In genomic region chr16:50519610-50520009, GRCm38 (mm10) we compare ENCODE assay signal across 29 mouse cellular contexts.
A peak's percentile ranks its signal among the peaks of the same experiment; 100 is the strongest.
DNase-seq lines count a peak whose midpoint lies in the region; ATAC-seq and TF ChIP-seq lines count a peak whose summit lies in the region.
"Had no signal": no experiment of that assay in that cellular context is flagged by ENCODE, and none has a peak within 500 bp of the region (broad histone marks: within the 10 kb centered on the region; RNA-seq: fewer than 3 reads in every experiment).

No protein-coding gene starts in this region.

- 73% methylated on average over 10 of the region's 10 CpGs for WGBS in heart, embryonic 10.5 days
- WGBS in lung, embryonic 14.5 days = 34% methylated on average over 10 of the region's 10 CpGs
- 35% methylated on average over 10 of the region's 10 CpGs for WGBS in lung, adult 2 months
- WGBS in stomach, embryonic 15.5 days = 41% methylated on average over 10 of the region's 10 CpGs
- WGBS in thymus, adult 2 months = 29% methylated on average over 10 of the region's 10 CpGs

- DNase-seq in heart, embryonic 10.5 days (ENCODE audit: low spot score) = no peak
- no peak for DNase-seq in heart, adult 8-10 months (ENCODE audit: low spot score)
- DNase-seq in lung, embryonic 14.5 days = no peak
- no peak for DNase-seq in lung, adult 2 months
- DNase-seq in ZHBTc4 (ENCODE audit: low read depth, low spot score) = peak; percentile 12
- no peak for DNase-seq in thymus, adult 2 months
- DNase-seq: adrenal gland, adult 8-10 months; cerebellum, adult 2 months; cerebellum, postnatal 25 days; embryo, embryonic 11 days; gastrocnemius, adult 2 months; heart, postnatal 14 days; kidney, adult 2 months; right cerebral cortex, postnatal 25 days; thymus, postnatal 14 days had no signal

- H3K9ac ChIP-seq in lung, embryonic 14.5 days = no peak overlapping the region
- H3K9ac ChIP-seq in stomach, embryonic 15.5 days = no peak overlapping the region
- H3K9ac ChIP-seq: embryonic facial prominence, embryonic 13.5 days; forebrain, embryonic 12.5 days; heart, embryonic 13.5 days; hindbrain, embryonic 12.5 days; limb, embryonic 15.5 days; liver, embryonic 14.5 days; midbrain, embryonic 12.5 days had no signal

- no peaks in the 10 kb centered on the region for H3K27me3 ChIP-seq in heart, embryonic 10.5 days (ENCODE audit: insufficient read depth, poor library complexity, severe bottlenecking)
- H3K27me3 ChIP-seq in lung, embryonic 14.5 days (ENCODE audit: insufficient read depth, low read length) = no peaks in the 10 kb centered on the region
- H3K27me3 ChIP-seq in stomach, embryonic 15.5 days (replicated peaks) = no peaks in the 10 kb centered on the region
- H3K27me3 ChIP-seq in thymus, adult 2 months (ENCODE audit: control insufficient read depth, insufficient read depth, low read length) = no peaks in the 10 kb centered on the region
- H3K27me3 ChIP-seq: embryonic facial prominence, embryonic 13.5 days; forebrain, embryonic 12.5 days; heart, embryonic 13.5 days; hindbrain, embryonic 12.5 days; limb, embryonic 15.5 days; midbrain, embryonic 12.5 days had no signal

- H3K36me3 ChIP-seq in heart, embryonic 10.5 days = no peaks in the 10 kb centered on the region
- no peaks in the 10 kb centered on the region for H3K36me3 ChIP-seq in lung, embryonic 14.5 days (ENCODE audit: insufficient read depth)
- no peaks in the 10 kb centered on the region for H3K36me3 ChIP-seq in stomach, embryonic 15.5 days
- no peaks in the 10 kb centered on the region for H3K36me3 ChIP-seq in thymus, adult 2 months (ENCODE audit: control insufficient read depth, insufficient read depth, low read length)
- H3K36me3 ChIP-seq: embryonic facial prominence, embryonic 13.5 days; forebrain, embryonic 12.5 days; G1E; heart, embryonic 13.5 days; hindbrain, embryonic 12.5 days; limb, embryonic 15.5 days; midbrain, embryonic 12.5 days had no signal

- H3K4me2 ChIP-seq in lung, embryonic 14.5 days = peak overlapping the region; percentile 15; the same call in 1 of the 2 replicates
- H3K4me2 ChIP-seq in stomach, embryonic 15.5 days = peak overlapping the region; percentile 30
- H3K4me2 ChIP-seq: embryonic facial prominence, embryonic 13.5 days; forebrain, embryonic 12.5 days; heart, embryonic 13.5 days; hindbrain, embryonic 12.5 days; limb, embryonic 15.5 days; midbrain, embryonic 12.5 days had no signal

- no peaks in the 10 kb centered on the region for H3K9me3 ChIP-seq in heart, embryonic 10.5 days
- no peaks in the 10 kb centered on the region for H3K9me3 ChIP-seq in lung, embryonic 14.5 days (ENCODE audit: low read depth, low read length)
- no peaks in the 10 kb centered on the region for H3K9me3 ChIP-seq in stomach, embryonic 15.5 days
- H3K9me3 ChIP-seq: embryonic facial prominence, embryonic 13.5 days; forebrain, embryonic 12.5 days; G1E; heart, embryonic 13.5 days; hindbrain, embryonic 12.5 days; limb, embryonic 15.5 days; midbrain, embryonic 12.5 days had no signal

- no peak overlapping the region for H3K4me3 ChIP-seq in heart, embryonic 10.5 days
- H3K4me3 ChIP-seq in lung, embryonic 14.5 days (ENCODE audit: low read depth, low read length) = no peak overlapping the region
- no peak overlapping the region for H3K4me3 ChIP-seq in lung, adult 2 months (replicated peaks; ENCODE audit: extremely low read depth, low read depth, low read length)
- H3K4me3 ChIP-seq in stomach, embryonic 15.5 days (replicated peaks) = no peak overlapping the region
- H3K4me3 ChIP-seq in thymus, adult 2 months (ENCODE audit: control insufficient read depth, insufficient read depth, low read length) = no peak overlapping the region
- H3K4me3 ChIP-seq: embryonic facial prominence, embryonic 13.5 days; erythroblast, embryonic 14.5 days; forebrain, embryonic 12.5 days; gastrocnemius, adult 2 months; heart, embryonic 13.5 days; hindbrain, embryonic 12.5 days; left cerebral cortex, adult 2 months; limb, embryonic 15.5 days; midbrain, embryonic 12.5 days had no signal

- peaks cover 12% of the 10 kb centered on the region; the same call in 1 of the 2 replicates for H3K4me1 ChIP-seq in heart, embryonic 10.5 days
- H3K4me1 ChIP-seq in lung, embryonic 14.5 days (ENCODE audit: insufficient read depth) = no peaks in the 10 kb centered on the region
- no peaks in the 10 kb centered on the region for H3K4me1 ChIP-seq in lung, adult 2 months (ENCODE audit: control insufficient read depth, insufficient read depth, low read length)
- H3K4me1 ChIP-seq in stomach, embryonic 15.5 days = no peaks in the 10 kb centered on the region
- peaks cover 3% of the 10 kb centered on the region; the same call in 1 of the 2 replicates for H3K4me1 ChIP-seq in thymus, adult 2 months (replicated peaks; ENCODE audit: control insufficient read depth, insufficient read depth, low read length)
- H3K4me1 ChIP-seq: embryonic facial prominence, embryonic 13.5 days; forebrain, embryonic 12.5 days; limb, embryonic 15.5 days; midbrain, embryonic 12.5 days had no signal

- H3K27ac ChIP-seq in heart, embryonic 10.5 days = peak overlapping the region; percentile 53; the same call in 1 of the 2 replicates
- no peak overlapping the region for H3K27ac ChIP-seq in lung, embryonic 14.5 days (ENCODE audit: low read depth)
- no peak overlapping the region for H3K27ac ChIP-seq in stomach, embryonic 15.5 days
- no peak overlapping the region for H3K27ac ChIP-seq in thymus, adult 2 months (ENCODE audit: control insufficient read depth, insufficient read depth, low read length)
- H3K27ac ChIP-seq: embryonic facial prominence, embryonic 13.5 days; forebrain, embryonic 12.5 days; gastrocnemius, adult 2 months; heart, embryonic 13.5 days; hindbrain, embryonic 12.5 days; left cerebral cortex, adult 2 months; limb, embryonic 15.5 days; liver, embryonic 14.5 days; macrophage; midbrain, embryonic 12.5 days had no signal

- no peak for TF ChIP-seq POLR2A in lung, adult 2 months (IDR thresholded peaks at IDR 0.05; ENCODE audit: borderline replicate concordance, extremely low read depth, low read depth, low read length)
- TF ChIP-seq POLR2A in thymus, adult 2 months (IDR thresholded peaks at IDR 0.05; ENCODE audit: control insufficient read depth, extremely low read depth, insufficient read depth, low read length, poor library complexity) = no peak

- ATAC-seq in lung, embryonic 14.5 days (ENCODE audit: insufficient read depth) = no peak
- ATAC-seq in stomach, embryonic 15.5 days (ENCODE audit: insufficient read depth, low FRiP score, low read depth) = no peak
- no peak for ATAC-seq in frontal cortex, adult (ENCODE audit: low TSS enrichment)
- ATAC-seq: Patski had no signal

- TF ChIP-seq CTCF in lung, embryonic 14.5 days (IDR thresholded peaks at IDR 0.05; ENCODE audit: low read depth) = no peak
- no peak for TF ChIP-seq CTCF in lung, adult 2 months (IDR thresholded peaks at IDR 0.05; ENCODE audit: insufficient read depth, low read length)
- no peak for TF ChIP-seq CTCF in thymus, adult 2 months (IDR thresholded peaks at IDR 0.05; ENCODE audit: borderline replicate concordance, control insufficient read depth, extremely low read depth, insufficient read depth, low read length, poor library complexity)
